Mouse (Mus musculus) c-Kit-positive CD71-positive TER-119-positive erythroid progenitor cells, embryonic 14.5 days (primary cell): Measurements from ENCODE around the gene Pomt1.
A peak's percentile ranks its signal among the peaks of the same experiment; 100 is the strongest.

Experiments used
- DNase-seq: peaks from one replicate; pipeline ENCODE4 v3.0.0-alpha.2; 2013; ENCODE audit warnings: low spot score

The Pomt1 gene

DNA sequence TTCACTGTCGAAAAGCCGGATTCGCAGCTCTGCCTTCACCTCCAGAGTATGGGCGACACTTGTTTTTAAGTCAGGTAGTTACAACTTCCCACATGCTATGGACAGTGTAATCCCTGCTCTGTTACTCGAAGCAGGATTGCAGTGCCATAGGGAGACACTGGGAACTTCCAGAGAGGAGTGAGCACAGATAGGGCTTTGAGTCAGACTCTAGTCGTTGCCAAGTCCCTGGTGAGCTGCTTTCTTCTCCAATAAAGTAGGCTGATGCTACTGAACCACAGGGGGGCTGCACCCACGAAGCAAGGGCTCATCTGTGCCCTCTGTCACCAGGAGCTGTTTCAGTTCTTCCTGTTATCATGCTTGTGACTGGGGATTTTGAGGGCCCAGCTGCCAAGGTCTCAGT lies 14.8 kb upstream of the Pomt1 start:
- no peak for DNase-seq

DNA sequence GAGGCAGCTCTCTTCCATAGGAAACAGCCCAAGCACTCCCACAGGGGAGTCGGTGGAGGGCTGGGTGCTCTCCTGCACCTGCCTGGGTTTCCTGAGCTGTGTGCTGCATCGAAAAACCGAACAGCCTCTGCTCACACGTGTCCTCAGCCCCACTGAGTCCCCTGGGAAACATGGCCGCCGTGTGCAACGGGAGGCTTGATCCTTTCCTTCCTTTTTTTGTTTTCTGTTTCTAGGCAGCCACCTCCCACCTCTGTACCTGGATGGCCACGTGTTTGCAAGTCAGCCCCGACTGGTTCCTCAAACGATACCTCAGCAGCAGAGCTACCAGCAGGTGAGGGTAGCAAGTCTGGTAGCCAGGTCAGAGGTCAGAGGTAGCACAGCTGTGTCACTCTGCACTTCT lies 14.3 kb upstream of the Pomt1 start:
- no peak for DNase-seq

DNA sequence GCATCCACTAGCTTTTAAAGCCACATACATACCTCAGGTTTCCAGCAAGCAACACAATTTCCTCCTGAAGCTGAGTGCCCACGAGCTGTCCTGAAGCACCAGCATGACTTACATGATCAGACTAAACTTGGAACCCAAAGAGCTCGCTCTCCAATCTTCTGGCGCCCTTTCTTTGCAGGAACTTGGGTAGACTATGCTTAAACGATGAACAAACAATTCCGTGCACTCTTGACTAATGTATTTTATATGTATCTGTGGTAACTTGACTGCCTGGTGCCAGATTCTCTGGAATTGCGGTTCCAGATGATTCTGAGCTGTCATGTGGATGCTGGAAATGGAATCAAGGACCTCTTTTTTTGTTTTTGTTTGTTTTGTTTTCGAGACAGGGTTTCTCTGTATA lies 957 bp upstream of the Pomt1 start:
- DNase-seq = no peak

DNA sequence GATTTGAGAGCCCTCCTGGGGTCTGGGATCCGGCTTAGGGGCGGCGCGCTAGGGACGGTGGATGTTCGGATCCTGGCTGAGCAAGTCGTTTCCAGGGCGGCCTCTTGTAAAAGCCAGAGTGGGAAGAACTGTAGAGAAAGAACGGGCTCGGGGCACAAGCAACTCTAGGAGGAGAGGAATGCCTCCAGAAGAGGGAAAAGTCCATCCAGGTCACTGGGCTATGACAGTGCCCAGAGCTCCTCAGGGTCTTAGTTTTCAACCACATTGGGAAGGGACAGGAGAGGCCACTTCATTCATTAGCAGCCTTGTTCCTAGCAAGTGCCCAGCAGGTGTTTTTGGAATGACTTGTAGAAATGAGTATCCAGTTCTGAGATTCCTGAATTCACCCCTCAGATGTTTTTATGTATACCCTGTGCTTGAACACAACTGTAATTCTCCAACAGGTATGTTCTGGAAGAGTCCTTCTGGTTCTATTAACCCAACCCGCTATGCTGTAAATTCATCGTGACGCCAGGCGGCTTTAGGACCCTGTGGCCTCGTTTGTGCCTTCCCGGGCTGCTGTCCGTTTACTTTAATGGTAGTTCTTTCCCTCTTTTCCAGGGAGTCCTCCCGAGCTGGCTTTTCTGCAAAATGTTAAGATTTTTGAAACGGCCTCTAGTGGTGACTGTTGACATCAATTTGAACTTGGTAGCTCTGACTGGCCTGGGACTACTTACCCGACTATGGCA lies 534 bp downstream of the Pomt1 start:
- DNase-seq = peak; percentile 58

DNA sequence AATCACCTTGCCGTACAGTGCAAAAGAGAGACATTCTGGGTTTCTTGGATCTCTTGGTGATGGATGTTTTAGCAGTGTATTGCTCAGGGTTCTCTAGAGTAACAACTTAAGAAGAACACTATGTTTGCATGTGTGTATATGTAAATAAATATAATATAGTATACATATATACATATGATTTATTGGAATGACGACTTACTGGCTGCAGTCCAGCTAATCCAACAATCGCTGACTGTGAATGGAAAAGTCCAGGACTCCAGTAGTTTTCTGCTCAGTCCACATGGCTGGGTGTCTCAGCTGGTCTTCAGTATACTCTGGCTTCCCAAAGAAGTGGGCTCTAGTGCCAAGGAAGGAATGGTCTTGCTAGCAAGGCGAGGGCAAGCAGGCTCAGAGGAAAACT lies 1.2 kb downstream of the Pomt1 start:
- no peak for DNase-seq

DNA sequence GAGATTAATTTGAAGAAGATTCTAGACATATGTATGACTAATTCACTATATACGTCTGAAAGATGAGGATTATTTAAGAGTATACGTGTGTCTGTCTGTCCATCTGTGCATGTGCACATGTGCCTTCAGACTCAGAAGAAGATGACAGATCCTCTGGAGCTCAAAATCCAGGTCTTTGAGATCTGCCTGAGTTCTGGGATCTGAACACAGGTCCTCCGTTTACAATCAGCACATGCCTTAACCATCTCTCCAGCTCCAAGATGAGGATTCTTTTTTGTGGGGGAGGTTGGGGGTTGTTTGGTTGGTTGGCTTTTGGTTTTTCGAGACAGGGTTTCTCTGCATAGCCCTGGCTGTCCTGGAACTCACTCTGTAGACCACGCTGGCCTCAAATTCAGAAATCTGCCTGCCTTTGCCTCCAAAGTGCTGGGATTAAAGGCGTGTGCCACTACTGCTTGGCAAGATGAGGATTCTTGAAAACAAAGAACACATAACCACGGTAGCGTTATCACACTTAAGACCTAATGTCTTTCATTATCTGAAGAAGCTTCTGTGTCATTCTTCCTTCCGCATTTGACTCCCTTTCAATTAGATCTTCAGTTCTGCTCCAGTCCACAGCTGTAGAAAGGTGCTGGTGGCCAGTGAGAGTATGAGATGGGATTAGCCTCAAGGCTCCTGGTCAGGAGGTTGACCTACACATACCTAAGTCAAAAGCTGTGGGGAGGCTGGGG lies 2.5 kb downstream of the Pomt1 start:
- DNase-seq = no peak

DNA sequence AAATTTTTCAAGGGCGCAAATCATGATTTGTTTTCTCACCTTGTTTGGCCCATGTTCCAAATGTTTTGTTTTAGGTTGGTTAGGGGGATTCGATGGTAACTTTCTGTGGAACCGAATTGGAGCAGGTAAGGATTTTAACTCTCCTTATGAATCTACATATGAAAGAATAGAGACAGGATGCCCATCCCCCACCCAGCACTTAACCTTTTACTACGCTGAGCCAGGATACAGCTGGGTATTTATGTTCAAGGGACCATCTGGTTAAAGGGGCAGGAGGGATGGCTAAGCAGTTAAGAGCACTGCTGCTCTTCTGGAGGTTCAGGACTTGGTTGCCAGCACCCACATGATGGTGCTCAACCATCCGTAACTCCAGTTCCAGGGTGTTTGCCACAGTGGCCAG lies 4.2 kb downstream of the Pomt1 start:
- DNase-seq = no peak

DNA sequence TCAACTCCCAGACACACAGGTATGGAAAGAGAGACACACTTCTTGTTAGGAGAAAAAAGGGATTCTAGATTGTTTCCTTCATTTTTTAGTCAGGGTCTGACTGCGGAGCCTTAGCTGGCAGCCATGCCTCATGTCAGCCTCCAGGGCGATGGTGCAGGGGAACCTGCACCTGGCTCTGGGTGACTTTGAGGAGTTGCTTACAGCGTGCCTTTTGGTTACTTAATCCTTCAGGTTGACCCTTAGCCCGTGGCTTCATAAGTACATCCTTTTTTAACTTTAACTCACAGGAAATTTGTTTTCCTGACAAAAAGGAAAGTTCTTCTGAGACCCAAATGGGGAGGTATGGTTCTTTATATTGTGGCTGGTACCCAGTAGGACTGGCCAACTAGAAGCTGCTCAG lies 6.6 kb downstream of the Pomt1 start:
- DNase-seq = no peak

DNA sequence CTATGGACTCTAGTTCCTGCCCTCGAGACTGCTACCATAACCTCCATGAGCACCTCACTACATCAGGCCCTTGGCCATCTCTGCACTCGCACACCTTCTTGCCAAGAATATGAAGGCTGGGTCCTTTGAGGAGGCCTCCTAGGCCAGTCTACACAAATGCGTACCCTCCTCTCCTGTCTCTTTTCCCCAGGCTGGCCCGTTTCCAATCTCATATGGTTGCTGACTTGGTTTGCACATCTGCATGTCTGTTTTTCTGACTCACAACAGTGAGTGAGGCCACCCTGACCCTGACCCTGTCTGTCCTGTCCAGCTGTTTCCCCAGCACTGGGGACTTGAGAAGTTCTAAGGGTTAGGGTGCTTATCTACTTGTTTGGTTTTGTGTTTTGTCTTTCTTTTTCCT lies 10.4 kb downstream of the Pomt1 start:
- no peak for DNase-seq

DNA sequence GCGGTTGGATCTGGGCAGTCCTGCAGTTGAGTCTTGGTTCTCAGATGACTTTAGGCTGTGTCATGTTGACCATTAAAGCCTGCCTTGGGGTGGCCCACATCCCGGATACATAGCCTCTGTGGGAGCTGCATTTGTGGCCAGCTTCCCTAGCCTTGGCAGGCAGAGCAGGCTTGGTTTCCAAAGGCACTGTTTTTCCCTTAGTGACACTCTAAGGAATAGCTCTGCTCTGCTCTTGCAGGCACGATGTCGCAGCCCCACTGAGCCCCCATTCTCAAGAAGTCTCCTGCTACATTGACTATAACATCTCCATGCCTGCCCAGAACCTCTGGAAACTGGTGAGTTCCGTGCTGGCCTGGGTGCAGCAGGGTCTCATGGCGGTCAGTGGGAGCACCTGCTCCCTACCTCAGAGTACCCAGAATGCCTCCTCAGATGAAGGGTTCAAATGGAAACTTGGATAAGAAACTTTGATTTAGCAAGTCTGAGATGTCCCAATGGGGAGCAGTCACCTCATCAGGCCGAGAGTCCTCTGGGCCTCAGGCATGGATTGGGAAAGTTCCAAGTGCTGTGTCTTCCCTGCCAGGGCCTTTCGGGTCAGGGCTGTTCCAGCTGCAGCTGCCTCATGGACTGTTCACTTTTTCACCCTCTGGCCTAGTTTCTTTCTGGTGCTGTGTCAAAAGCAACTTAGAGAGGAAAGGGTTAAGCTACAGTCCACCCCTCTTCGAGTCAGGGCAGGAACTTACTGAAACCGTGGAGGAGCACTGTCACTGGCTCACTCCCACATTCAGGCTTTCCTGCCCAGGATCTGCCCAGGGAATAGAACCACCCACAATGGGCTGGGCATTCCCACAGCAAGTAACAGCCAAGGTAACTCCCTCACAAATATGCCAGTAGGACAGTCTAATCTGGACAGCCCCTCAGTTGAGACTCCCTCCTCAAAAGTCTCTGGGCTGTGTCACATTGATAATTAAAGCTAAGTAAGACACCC lies 12.3 kb downstream of the Pomt1 start:
- no peak for DNase-seq

DNA sequence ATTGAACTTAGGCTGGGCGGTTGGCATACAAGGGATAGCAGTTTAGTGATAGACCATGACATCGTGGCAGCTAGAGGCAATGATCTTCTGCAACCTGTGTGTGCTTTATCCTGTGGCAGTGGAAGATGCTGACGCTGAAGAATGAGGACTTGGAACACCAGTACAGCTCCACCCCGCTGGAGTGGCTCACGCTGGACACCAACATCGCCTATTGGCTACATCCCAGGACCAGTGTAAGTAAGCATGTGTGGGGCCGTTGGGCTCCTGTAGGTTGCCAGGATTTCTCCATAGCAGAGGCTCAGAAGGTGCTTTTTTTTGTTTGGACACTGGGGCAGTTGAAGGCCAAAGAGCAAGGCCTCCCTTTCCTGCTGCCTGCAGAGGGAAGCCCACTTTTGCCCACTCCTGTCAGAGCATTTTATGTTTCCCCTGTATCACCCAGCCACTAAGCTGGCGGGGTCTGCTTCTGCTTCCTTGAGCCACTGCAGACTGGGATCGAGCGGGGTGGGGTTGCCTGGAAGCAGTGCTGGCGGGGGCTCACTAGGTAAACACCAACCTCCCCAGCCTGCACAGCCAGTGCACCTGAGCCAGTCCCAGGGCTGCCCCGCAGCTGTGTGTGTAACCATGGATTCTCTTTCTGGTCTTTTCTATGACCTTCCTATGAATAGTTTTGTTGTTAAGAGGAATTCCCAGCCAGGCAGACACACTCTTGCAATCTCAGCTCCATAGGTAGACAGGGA lies 15.6 kb downstream of the Pomt1 start:
- no peak for DNase-seq

DNA sequence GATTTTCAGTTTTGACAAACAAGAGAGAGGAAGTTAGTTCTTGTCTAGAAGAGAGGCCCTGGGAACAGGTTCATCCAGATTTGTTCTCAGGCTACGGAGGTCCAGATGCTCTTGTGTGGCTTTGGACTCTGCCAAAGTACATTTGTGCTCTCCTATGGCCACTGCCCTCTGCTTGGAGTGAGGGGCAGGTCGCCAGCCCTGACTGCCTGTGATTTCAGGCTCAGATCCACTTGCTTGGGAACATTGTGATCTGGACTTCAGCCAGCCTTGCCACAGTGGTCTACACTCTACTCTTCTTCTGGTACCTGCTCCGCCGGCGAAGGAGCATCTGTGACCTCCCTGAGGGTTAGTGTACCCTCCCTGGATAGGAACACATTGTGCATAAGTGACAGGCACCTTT lies 16.3 kb downstream of the Pomt1 start:
- no peak for DNase-seq

DNA sequence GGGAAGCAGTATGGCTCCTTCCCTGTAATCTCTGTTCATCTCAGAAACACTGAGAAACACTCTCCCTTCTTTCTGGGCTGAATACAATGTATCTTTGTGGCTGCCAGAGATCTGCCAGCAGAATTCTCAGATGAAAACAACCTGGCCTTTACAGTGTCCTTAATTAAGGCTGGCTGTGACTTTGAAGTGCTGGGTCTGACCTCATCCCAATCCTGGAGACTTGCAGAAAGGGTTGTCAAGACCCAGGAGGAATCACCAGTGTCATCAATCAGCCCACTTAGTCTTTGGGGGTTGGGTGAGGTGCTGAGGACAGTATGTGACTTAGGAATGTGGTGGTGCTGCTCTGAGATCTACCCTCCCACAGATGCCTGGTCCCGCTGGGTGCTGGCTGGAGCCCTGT lies 17.0 kb downstream of the Pomt1 start:
- no peak for DNase-seq

DNA sequence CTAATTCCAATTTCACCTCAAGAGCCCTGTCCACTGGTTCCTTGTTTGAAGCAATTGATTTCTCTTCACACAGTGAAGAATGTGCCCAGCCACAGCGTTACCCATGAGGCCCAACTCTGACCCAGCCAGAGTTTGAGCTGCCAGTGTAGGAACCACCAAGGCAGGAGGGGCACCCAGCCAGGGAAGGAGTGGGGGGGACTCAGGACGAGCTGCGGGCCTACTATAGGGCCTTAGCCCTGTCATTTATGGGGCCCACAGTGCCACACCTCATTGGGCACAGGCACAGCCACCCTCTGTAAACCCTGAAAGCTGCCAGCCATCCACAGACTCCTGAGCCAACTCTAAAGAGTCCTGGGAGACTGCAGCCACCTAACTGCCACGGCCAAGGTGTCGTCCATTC lies 18.2 kb downstream of the Pomt1 start:
- no peak for DNase-seq

DNA sequence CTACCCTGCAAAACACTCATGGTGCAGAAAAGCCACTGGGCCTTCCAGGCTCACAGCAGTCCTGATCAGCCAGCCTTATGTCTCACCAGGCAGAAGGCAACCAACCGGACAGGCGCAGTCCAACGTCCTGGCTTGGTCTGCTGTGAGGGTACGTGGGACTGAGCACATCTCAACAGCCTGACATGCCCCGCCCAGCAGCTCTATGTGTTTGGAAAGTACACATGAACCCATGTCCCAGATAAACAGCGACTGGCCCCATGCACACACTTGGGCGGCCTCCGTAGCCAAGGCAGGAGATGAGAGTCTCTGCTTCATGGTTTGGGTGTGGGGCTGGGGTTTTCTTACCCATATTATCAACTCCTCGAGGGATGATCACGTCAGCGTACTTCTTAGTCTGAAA lies 19.9 kb downstream of the Pomt1 start:
- DNase-seq = no peak

DNA sequence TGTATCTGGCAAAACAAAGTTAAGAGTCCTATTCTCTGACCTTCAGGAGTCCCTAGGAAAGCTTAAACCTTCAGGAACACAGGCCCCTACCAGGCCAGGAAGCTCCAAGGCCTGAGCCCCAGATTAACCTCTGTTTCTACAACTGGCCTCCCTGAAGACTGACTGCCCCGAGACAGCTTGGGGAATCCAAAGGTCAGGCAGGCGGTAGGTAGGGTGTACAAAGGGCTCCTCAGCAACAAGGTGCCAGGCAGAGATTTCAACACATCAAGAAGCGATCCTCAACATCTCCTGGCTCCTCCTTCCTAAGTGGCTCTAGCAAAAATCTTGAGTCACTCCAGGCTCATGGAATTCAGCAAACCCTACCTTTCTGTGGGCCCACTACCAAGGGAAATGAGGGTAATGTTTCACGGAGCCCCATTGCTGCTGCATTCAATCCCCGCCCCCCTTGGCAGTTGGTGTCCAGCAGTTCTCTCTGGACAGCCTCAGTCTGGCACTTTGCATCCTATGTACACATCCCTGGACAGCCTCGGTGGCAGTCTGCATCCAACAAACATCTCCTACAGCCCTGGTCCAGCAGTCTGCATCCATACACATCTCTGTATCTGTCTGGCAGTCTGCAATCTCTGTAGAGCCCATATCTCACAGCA lies 22.6 kb downstream of the Pomt1 start:
- no peak for DNase-seq

DNA sequence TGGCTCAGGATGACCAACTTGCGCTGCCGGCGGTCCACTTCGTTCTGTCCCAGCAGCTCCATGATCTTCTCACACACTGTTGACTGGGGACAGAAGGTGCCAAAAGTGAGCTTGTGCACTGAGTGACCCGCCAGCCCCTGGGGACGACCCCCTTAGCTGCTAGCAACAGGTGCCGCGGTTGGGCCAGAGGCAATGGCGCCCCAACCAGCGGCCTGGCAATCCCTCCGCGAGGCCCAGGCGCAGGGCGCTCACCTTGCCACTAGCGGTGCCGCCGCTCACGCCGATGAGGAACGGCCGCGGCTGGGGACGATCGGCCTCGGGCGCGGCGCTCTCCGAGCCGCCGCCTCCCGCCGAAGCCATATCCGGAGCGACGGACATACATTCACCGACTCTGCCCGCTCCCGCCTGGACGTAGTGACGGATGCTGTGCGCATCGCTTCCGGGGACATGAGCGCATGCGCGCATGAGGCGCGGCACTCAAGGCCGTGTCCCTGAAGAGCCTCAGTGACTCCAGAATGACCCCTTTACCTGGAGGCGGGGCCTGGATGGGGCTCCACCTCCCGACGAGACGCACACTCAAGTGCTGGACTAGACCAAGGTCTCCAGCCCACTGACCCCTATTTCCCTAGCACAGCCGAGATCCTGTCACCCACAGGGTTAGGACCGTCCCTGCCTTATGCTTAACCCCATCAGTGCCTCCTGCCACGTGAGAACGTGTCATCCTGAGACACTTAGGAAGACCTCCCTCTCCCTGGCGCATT lies 23.4 kb downstream of the Pomt1 start, which contains the start of gene Uck1:
TSS of gene Uck1 (minus strand) at position 503 of the 761 bp plus-strand sequence.
- peak; percentile 92 for DNase-seq

DNA sequence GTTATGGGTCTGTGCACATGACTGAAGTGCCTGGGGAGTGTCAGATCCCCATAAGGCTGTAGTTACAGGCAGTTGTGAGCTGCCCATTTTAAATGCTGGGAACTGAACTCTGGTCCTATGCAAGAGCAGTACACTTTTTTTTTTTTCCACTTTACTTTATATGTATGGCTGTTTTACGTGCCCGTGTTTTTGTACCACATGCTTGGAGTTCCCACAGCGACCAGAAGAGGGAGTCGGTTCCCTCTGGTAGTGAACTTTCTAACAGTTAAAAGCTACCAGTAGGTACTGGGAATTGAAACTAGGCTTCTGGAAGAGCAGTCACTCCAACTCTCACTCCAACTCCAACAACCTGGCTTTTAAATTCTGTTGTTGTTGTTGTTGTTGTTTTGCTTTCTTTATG lies 24.2 kb downstream of the Pomt1 start:
- DNase-seq = peak; percentile 81

DNA sequence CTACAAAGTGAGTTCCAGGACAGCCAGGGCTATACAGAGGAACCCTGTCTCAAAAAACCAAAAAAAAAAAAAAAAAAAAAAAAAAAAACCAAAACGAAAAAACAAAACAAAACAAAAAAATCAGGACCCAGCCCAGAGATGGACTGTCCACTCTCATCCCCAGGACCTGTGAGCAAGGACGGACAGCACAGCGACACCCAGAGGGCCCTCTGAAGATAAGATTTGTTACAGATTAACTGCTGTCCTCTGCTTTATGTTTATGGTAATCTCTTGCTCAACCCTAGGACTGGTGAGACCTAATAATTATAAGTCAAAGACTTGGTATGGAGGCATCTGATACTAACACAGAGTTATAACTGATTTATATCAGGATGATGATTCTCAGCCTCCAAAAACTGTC lies 39.4 kb downstream of the Pomt1 start:
- no peak for DNase-seq

DNA sequence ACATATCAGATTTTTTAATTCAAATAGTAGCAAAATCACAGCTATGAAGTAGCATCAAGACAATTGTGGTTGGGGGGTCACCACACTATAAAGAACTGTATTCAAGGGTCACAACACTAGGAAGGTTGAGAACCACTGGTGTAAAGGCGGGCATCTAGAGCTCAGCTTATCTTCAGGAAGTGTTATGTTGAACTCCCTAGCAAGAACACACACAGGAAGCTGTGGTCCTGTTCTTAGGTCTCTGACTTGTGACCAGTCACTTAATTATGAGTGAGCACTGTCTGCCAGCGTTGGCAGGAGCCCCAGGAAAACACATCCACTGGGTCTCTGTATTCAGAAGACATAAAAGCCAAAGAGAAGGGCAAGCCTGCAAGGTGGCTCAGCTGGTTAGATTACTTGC lies 45.9 kb downstream of the Pomt1 start:
- DNase-seq = no peak

DNA sequence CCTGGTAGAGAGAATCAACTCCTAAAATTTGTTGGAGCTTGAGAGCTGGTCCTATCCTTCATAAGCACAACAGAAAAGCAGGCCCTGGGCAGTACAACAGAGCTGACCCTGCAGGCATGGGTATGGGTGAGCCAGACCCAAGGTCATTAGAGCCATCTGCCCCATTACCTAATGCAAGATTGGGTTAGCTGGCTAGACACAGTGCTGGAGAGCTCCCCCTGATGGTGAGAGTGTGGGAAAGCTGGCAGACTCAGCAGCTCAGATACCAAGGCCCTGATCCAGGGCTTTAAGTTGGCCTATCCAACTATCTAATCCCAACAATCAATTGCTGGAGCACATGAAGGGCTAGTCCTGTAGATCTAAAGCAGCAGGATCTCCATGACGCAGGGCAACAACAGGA lies 46.3 kb downstream of the Pomt1 start:
- peak; percentile 62 for DNase-seq
